Mouse (Mus musculus) left cerebral cortex, adult 18-20 months (tissue): ENCODE data around the gene Phpt1. TPM values are rescaled to one million over a fixed set of nuclear protein-coding genes. Genes with fewer than 3 reads are reported as not detected.

Experiments used
- DNase-seq, 2 experiments: peaks; one replicate each; pipeline ENCODE4 v3.0.0; 2021 to 2022; ENCODE audit warnings: low spot score in 2 of 2, mixed read lengths in 1 of 2
- total RNA-seq, 2 experiments: library from RNA; stranded (reverse); gene quantifications; 2 replicates each; pipeline ENCODE4 v1.2.3; 2021

Phpt1 gene
- total RNA-seq, 2 experiments from 2014 or later: 60.3 to 63.0 TPM

DNA sequence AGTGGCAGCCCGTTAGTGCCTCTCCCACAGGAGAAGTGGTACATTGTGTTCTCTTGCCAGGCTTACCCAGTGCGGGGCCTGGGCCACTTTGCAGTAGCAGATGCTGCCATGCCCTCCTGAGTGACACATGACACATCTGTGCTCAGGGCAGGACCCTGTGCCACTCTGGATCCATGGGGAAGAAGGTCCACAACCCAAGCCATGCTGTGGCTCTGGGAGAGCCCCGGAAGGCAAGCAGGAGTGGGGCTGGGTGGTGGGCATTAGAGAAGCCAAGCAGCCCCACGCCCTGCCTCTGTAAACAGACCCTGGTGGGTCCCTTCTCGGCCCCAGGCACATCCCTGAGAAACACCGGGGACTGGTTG is 8.1 kb upstream of the Phpt1 start:
- DNase-seq: no peak

DNA sequence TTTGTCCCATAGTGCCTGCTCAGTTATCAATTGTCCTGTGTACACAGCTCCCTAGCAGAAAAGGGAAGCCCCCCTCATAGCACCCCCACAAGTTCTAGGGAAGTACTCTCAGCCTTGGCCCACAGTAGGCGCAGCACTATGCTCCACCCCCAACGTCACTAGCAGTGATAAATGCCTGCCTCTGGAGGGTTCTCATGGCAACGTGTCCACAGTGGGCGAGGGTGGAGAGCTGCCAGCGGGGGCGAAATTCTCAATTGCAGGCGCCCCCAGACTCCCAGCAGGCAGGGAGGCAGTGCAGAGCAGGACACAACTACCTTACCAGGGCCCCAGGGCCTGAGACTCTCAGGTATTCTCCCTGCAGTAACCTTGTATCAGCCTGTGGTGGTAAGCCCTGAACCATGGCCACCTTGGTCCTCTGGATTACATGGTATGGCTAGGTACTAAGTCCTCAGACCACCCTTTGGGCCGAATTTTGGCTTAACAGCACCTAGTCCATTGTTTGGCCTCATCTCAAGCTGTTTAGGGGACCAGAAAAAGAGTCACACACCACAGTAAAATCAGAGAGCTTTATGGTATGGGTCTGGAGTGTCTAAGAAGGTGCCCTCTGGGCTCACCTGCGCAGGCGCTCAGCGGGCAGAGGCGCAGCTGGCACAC is 7.6 kb upstream of the Phpt1 start:
- peak; percentile 80 to 88 for DNase-seq

DNA sequence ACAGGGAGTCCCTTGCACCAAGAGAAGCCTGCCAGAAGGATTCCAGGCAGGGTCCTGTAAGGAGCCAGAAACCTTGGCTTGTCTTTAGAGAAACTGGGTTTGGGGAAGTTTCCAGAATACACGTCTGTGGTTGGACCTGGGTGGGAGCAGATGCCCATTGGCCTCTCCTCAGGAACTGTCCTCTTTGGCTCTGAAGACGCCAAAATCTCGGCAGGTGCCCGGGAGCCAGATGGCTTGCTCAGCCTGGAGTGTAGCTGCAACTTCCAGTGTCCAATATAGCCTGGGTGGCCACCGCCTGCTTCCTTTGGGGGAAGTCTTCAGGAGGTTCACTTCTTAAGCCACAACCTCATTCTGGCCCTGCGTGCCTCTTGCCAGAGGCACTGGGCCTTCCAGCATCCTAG is 6.9 kb upstream of the Phpt1 start:
- peak in 1 of 2 experiments; percentile 52 for DNase-seq

DNA sequence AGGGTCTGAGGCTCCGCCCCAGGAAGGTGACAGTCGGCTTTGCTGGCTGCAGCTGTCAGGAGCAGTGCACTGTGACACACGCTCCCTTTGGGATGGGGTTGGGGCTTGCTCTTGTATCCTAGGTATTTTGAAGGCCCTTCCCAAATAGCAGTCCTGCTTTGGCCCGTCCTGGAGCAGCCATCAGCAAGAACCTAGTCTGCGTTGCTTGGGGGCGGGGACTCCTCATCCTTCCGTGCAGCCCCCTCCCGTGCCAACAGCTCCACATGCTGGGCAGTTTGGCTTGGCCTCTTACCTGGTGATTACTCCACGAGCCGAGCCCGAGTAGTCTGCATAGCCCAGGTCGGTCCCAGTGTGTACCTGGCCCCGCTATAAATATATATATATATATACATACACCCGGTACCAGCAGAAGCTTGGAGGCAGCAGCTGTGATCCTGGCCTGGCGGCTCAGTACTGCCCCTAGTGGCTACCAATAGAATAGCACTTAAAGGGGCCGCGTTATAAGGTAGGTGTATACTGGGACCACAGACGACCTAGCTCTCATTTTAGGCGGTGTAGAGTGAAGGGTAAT is 6.4 kb upstream of the Phpt1 start, which contains the start of gene Ajm1:
Gene Ajm1 (minus strand): TSS at position 464 of the 571 bp plus-strand sequence.
- peak; percentile 74 to 77 for DNase-seq

DNA sequence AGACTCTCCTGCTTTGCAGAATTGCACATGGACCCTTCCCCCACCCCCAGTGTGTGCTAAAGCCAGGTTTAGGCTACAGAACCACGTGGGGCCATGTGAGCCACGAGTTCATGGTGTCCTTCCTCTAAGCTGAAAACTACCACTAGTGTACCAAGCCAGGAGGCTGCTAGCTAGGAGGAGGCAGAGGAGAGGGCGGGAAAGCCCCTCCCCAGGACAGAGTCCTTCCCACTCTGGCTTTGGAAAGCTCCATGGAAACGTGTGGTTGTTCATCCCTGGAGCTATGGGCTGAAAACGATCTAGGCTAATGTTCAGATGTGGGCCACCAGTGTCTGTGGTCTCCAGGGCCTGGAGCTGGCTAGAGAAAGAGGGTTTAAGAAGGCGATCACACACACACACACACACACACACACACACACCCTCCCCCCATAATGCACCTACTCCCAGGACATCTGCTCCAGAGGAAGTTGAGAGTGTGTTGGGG is 5.6 kb upstream of the Phpt1 start:
- peak in 1 of 2 experiments; percentile 45 for DNase-seq

DNA sequence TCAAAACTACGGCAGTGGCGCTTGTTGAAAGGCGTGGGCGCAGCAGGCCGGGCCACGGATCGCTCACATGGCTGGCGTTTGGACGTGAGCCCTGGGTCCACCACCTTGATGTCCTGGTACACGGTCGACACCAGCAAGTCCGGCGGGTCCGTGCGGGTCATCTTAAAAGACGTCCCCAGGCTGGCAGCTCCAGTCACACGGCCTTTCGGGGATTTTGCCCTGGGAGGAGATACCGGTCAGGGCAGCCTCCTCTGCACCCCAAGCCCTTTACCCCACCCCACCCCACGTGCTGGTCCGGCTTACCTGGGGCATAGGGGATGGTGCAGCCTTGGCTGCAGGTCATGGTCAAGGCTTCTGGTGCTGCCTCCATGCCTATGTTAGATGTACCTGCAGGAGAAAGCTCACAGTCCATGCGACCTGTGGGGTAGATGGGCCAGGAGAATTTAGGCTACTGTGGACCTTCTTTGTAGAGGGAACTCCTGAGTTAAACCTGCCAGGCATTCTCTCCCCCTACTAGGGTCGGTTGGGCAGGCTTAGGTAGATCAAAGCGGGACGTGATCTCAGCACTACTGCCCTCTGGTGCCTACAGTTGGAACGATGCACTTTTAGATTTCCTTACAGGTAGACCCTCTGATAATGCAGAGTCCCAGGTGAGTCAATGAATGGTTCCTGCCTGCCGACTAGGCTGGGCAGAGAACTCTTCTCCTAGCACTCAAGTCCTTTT is 4.9 kb upstream of the Phpt1 start:
- peak; percentile 53 to 60 for DNase-seq

DNA sequence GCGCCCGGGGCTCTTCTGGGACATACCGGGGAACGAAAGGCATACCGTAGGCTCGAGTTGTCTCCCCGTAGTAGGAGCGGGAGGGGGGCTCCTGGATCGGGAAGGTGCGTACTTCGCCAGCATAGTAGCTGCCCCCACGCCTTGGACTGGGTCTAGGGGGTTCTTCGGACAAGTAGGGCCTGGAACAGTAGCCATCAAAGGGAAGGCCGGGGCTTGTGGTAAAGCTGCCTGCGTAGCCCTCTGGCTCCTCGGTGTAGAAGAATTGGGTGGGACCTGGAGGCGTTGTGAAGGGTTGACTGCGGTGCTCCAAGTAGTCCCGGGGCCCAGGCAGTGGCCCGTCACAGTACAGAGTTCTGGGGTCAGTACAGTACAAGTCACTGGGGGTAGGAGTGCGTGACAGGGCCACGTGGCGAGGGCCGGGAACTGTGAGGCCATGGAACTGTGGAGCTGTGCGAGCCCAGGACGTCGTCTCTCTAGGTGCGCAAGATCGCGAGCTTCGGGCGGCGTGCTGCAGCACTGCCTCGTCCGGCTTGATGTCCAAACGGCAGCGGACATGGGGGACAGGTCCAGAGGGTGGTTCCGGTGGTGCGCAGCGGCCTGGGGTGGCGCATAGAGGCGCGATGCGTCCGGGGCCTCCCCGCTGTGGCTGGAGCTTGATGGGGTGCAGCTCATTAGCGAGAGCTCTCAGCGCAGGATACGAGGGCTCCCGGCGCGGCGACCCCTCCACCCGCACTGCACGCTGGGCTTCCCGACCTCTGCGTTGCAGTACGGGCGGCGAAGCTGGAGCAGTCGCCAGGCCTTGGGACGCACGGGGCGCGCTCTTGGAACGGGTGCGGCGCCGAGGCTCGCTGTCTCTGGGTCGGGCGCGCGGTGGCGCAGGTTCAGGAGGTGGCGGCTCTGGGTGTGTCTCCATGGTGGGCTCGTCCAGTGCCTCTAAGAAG is 4.0 kb upstream of the Phpt1 start:
- no peak for DNase-seq

DNA sequence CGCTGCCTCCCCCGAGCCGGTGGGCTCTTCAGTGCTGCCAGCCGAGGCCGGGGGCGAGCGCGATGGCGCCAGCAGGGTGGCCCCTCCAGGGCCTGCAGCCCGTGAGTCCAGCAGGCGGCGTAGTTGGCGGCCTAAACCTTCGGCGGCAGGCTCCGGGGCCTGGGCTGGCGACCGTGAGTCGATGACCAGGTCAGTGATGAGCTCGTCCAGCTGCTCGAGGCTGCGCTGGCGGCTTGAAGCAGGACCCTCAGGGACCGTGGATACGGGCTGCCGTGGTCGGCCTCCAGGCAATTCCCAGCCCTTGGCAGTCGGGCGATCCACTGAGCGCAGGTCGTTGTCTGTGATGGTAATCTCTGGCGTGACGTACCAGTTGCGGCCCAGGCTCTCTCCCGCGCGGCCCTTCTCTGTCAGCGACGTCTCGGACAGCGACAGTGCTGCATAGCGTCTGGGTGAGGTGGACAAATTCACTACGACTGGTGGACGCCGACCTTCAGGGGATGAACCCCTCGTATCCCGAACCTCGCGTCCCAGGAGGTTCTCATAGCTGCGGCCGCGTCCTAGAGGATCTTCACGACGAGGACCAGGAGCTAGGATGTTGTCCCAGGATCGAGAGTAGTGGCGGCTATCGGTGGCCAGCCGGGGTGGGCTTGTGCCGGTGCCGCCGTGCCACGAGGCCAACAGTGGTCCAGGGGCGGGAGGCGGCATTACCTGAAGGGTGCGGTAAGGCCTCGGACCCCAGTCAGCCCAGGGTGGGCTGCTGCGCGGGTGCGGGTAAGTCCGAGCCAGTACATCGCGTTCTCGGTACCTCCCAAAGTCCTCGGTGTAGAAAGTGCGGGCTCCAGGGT is 3.1 kb upstream of the Phpt1 start:
- no peak for DNase-seq

DNA sequence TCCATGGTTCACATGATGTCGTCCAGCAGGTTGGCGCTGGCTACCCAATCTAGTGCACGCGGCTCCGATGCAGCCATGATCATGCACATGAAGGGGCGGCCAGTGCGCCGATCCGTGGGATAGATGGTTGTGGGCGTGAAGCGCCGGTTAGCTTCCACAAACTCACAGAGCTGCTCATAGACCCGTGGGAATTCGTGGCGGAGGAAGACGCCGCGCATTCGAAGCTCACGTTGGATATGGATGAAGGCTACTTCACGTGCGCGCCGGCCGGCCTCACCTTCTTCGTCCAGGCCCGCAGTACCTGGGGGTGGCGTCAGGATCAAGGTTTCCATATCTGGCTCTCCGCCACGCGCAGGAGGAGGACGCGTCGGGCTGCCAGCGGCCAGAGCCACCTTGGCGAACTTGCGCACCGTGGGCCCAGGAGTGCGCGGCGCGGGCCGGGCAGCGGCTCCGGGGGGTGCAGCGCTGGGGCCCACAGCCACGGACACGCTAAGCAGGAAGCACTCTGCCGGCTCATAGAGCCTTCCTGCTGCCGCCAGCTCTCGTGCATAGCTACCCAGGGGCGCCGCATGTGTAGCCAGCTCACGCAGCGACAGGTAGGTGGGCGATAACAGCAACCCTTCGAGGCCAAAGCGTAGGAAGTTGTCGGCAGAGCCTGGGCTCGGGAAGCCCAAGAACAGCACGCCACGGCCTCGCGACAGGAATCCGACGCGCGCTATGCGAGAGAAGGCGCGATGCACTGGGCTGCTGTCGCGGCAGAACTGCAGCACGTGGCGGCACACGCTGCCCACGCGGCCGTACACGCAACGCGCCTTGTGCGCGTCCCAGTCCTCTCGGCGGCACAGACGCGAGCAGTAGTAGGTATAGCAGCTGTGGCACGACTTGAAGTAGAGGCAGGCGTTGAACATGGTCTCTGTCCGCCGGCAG is 2.2 kb upstream of the Phpt1 start:
- peak in 1 of 2 experiments; percentile 49 for DNase-seq

DNA sequence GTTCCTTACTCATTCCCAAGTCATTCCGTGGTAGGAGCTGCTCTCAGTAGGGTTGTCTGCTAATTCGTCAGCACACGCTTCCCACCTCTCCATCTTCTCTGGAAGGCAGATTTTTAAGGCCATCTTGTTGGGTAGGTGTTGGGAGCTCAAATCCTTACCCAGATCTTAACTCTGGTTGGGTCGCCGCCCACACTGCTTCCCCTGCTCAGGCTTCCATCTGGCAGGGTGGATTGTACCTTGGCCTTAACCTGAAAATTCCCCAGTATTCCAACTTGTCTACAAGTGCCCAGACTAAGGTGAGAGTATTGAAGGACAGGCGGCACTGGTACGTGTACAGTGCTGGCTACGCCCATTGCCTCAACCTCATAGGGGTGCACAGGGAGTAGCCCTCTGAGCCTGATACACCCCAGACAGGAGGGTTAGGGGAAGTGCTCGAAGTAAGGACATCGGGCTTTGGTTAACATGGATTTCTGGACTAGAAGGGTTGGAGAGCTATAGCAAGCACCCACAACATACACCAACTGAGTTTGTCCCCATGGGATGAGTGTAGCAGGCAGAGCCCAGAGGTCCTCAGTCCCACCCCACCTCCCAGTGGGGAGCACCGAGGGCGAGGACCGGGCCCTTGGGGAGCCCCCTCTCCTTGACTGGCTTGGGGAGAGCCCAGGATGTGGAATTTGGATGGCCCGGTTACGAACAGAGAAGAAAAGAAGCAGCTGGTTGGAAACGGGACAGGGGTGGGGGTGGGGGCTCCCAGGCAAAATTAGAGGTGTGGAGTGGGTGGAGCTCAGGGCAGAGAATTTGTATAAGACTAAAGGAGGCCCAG is 1.2 kb upstream of the Phpt1 start:
- peak in 1 of 2 experiments; percentile 56 for DNase-seq

DNA sequence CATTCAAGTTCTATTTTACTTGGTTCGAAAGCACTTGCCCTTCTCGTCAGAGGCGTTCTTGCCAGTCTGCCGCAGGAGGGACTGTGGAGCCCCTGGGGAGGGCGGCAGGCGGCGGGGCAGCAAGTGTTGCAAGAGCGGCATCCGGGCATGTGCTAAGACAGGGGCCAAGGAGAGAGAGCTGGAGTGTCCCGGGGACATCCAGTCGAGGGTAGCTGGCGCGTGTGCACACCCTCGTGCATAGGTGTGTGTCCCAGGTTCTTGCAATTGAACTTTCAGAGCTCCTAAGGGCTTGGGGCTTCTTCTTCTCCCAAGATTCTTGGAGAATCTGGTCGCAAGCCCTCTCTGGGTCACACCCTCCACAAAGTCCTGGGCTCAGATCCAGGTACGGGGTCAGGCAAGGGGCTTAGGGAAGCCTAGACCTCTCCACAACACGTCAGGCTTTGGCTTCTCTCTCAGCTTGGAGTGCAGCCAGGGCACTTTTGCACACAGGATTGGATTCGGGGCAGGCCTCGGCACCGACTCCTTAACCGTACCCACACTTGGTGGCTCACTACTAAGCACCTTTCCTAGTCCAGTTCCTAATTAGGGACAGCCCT is 506 bp upstream of the Phpt1 start:
- DNase-seq: peak in 1 of 2 experiments; percentile 47

DNA sequence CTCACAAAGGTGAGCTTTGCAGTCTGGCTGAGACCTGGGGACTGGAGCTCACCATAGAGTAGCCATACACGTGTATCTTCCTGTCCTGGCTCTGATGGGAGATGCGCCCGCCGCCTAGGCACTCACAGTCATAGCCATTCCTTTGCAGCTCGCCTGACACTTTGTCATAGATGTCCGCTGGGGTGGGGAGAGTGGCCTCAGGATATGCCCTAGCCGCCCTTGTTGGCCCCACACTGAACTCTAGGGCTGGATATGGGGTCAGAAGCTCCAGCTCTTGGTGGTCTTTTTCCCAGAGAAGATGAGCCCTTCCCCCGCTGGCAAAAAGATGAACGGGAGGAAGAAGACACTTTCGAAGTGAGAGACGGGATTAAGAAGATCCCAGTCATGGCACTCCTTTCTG is 888 bp downstream of the Phpt1 start:
- DNase-seq: no peak

DNA sequence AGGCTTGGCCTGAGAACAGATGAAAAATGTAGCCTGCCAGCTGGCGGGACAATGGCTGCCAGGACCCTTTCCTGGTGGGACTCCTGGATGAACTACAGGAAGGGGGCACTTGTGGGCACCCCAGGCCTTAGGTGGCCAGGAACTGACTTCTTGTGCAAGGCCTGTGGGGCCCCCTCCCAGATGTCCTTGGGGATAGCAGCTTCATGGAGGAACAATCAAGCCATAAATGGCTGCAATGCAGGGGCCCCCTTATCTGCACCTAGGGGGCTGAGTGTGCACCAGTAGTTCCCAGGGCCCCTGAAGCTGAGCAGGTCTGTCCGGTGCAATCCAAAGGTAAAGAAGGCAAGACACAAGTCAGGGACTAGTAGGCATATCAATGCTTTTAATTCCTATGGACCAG is 2.0 kb downstream of the Phpt1 start:
- no peak for DNase-seq

DNA sequence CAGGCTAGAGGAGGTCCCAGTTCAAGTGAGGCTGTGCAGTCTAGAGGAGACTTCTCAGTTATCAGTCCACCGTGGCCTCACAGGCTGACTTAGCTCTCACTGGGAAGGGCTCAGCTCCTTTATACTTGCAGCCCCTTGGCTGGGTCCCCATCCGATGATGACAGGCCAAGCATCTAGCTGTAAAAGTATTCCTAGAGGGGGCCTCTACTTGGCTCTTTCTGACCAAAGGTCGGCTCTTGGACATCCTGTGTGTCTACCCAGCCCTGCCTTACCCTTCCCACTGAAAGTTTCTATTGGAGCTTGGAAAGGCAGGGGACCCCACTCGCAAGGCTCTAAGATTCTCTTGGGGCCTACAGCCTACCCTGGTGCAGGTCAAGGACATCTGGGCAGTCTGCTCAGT is 3.8 kb downstream of the Phpt1 start:
- no peak for DNase-seq

DNA sequence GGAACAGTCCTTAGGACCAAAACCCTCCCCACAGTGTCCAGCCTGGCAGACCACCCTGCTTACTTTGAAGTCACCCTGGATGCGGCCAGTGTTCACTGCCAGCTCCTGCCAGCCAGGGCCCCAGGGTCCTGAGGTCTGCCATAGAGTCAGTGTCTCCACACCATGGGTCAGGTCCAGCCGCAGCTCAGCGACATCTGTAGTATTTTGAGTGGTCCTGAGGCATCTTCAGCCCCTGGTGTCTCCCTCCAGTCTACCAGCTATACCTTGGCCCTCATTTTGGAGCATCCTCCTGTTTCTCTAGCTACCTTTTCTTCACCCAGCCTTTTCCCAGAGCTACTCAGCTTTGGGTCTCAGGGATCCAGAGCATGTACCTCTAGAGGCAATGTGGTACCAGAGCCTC is 5.7 kb downstream of the Phpt1 start:
- DNase-seq: no peak

DNA sequence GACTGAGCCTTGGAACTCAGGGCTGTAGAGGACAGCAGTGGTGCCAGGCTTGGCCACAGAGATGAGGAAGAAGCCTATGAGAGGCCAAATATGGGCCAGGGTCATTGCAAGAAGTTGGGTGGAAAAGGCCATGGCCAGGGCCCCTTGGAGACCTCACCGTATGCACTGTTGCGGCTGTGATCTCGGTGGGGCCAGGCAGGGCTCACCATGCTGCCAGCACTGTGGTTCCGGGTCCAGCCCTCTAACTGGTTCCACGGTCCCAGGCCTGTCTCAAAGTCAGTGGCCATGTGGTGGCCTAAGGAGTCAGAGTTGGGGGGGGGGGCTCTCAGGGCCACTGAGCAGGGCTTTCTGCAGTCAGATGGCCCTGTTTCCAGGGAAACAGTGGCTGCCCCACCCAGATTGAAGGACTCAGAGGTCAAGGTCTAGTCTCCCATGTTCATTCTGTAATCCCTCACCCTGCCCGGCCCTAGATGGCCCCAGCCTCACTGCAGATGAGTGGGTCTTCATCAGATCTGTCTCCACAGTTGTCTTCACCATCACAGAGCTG is 6.5 kb downstream of the Phpt1 start:
- DNase-seq: no peak

DNA sequence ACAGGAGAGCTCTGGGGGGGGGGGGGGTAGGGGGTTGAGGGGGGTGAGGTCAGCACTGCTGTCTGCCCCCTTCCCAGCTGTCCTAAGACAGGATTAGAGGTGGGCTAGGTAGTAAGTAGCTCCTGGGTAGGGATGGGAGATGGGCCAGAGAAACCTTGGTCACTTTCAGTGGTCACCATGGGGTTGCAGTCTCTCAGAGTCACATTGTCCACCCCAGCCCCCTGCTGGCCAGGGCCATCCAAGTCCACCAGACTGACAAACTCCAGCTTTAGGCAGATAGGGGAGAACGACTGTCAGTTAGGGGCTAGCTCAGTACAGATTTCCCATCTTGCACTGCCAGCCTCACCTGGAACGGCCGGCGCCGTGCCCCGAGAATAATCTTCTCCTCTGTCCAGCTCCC is 8.5 kb downstream of the Phpt1 start:
- DNase-seq: no peak

DNA sequence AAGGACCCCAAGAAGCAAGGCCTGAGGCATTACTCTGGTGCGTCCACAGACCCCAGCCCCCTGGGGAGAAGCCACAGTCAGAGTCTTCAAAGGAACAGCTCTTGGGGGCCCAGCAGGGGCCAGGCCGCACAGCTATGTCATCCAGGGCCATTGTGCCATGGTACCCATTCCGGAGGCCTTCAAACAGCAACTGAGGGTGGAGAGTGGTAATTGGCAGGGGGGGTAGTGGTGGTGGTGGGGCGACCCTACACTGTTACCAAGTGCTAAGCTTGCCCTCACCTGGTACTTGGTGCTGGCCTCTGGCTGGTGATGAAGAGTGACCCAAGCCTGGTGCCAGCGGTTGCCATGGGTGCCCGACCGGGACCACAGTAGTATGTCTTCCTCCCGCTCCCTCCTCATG is 9.3 kb downstream of the Phpt1 start:
- DNase-seq: no peak
